Mouse (Mus musculus): Measurements from ENCODE around the gene Cyp2j7. TPM values are rescaled to one million over a fixed set of nuclear protein-coding genes. Genes with fewer than 3 reads are reported as not detected.

Gene Cyp2j7
- polyA plus RNA-seq (2012; rRNA removed): not detected in 2 replicates

DNA sequence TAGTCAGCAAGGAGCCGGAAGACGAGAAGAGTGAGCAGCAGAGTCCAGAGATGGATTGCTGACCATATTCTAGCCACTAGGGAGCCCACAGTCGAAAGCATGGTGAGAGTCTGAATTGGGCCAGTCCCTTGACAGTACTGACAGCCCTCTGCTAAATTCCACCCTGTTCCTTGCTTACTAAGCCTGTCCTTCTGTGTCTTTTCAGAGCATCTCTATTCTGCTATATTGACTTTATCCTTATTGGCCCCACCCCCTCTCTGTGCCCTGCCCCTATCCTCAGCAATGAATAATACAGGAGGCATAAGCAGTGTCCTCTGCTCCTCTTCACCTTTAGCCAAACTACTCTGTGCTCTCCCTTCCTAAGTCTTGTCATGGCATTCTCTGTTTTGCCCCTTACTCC is at the start of gene Cyp2j7:
Gene Cyp2j7, minus strand, starts transcription at position 101 of the 400 bp plus-strand sequence.

Other genes starting within 250 kb of the Cyp2j7 start
- gene Cyp2j13, start 159.1 kb downstream of the Cyp2j7 start, polyA plus RNA-seq (2012; rRNA removed): 0.03 TPM in 1 of 2 replicates, not detected in the other
- gene Cyp2j12, start 95.5 kb downstream of the Cyp2j7 start, polyA plus RNA-seq (2012; rRNA removed): 0.08 and 0.09 TPM in 2 replicates
- gene Cyp2j11, start 112.0 kb upstream of the Cyp2j7 start, polyA plus RNA-seq (2012; rRNA removed): 0.20 TPM in 1 of 2 replicates, not detected in the other